Mouse (Mus musculus): Measurements from ENCODE around the gene Dspp. TPM values are rescaled to one million over a fixed set of nuclear protein-coding genes. Genes with fewer than 3 reads are reported as not detected.

The Dspp gene
- polyA plus RNA-seq, 1 experiment from 2014 or later: not detected

DNA sequence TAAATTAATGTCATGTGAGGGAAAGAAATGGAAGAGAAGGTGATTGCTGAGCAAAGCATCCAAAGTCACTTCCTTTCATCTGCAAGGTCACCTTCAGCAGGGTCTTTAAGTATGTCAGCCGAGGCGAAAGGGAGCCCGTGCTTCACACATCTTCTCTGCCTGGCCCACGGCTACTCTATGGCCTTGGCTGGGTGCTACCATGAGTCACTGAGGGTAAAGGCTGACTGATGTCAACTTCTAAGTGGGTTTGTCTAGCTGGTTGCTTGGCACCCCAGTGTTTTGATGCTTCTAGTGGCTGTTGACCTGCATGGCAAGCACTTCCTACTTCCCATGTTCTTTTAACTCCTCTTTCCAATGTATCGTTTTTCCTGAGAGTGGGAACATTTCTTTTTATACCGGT is 20.3 kb upstream of the Dspp start:
- Histone ChIP-seq H3K4me2 (ENCODE audit: low read depth, low read length) (no peak overlapping the region), H3K4me3 (ENCODE audit: low read depth, low read length) (no peak overlapping the region), H3K9me3 (ENCODE audit: low read length) (no peaks in the 10 kb centered on the region), H3K36me3 (replicated peaks; ENCODE audit: insufficient read depth, low read length) (no peaks in the 10 kb centered on the region), H3K27ac (ENCODE audit: low read depth) (no peak overlapping the region), H3K27me3 (ENCODE audit: insufficient read depth, low read length) (no peaks in the 10 kb centered on the region), H3K9ac (replicated peaks) (no peak overlapping the region), H3K4me1 (ENCODE audit: insufficient read depth) (no peaks in the 10 kb centered on the region)
- 86% methylated on average over 6 of the region's 6 CpGs for WGBS (ENCODE audit: insufficient replicate concordance)
- no peak for DNase-seq
- ATAC-seq: no peak
- TF ChIP-seq EP300 (IDR thresholded peaks at IDR 0.05; ENCODE audit: low read depth) (no peak), CTCF (IDR thresholded peaks at IDR 0.05; ENCODE audit: low read depth) (no peak)

DNA sequence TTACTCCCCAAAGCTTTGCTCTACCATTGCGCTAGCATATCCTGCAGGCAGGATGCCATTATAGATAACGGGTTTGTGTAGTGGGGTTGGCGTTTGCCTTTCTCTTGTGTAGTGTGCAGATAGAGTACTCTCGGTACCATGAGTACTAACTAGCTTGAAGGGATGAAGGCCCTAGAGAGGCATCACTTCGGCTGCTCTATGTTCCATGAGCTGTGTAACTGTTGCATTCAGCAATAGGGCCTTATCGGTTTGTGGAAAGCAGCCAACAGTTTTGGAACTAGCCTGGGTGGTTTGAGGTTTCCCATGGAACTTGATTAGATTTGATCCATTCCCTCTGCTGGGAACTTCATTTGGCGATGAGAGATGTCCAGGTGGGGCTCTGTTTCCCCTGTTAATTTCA is 12.8 kb upstream of the Dspp start:
- Histone ChIP-seq H3K36me3 (replicated peaks; ENCODE audit: insufficient read depth, low read length) (no peaks in the 10 kb centered on the region), H3K4me3 (ENCODE audit: low read depth, low read length) (no peak overlapping the region), H3K9ac (replicated peaks) (no peak overlapping the region), H3K4me1 (ENCODE audit: insufficient read depth) (no peaks in the 10 kb centered on the region), H3K4me2 (ENCODE audit: low read depth, low read length) (no peak overlapping the region), H3K9me3 (ENCODE audit: low read length) (no peaks in the 10 kb centered on the region), H3K27me3 (ENCODE audit: insufficient read depth, low read length) (no peaks in the 10 kb centered on the region), H3K27ac (ENCODE audit: low read depth) (no peak overlapping the region)
- TF ChIP-seq CTCF (IDR thresholded peaks at IDR 0.05; ENCODE audit: low read depth) (no peak), EP300 (IDR thresholded peaks at IDR 0.05; ENCODE audit: low read depth) (no peak)
- no peak for ATAC-seq
- DNase-seq: no peak
- WGBS (ENCODE audit: insufficient replicate concordance): 82% methylated on average over 7 of the region's 7 CpGs

- no peak for DNase-seq
- Histone ChIP-seq H3K4me1 (ENCODE audit: insufficient read depth) (no peaks in the 10 kb centered on the region), H3K27me3 (ENCODE audit: insufficient read depth, low read length) (no peaks in the 10 kb centered on the region), H3K4me3 (ENCODE audit: low read depth, low read length) (no peak overlapping the region), H3K36me3 (replicated peaks; ENCODE audit: insufficient read depth, low read length) (no peaks in the 10 kb centered on the region), H3K4me2 (ENCODE audit: low read depth, low read length) (no peak overlapping the region), H3K27ac (ENCODE audit: low read depth) (no peak overlapping the region), H3K9ac (replicated peaks) (no peak overlapping the region), H3K9me3 (ENCODE audit: low read length) (no peaks in the 10 kb centered on the region)
- no peak for ATAC-seq
- 79% methylated on average over 7 of the region's 7 CpGs for WGBS (ENCODE audit: insufficient replicate concordance)
- TF ChIP-seq EP300 (IDR thresholded peaks at IDR 0.05; ENCODE audit: low read depth): no peak
- no peak for TF ChIP-seq CTCF (IDR thresholded peaks at IDR 0.05; ENCODE audit: low read depth)
Measured at GRCm38 (mm10) chr5:104158332-104159052, 12.0 kb upstream of the Dspp start.

DNA sequence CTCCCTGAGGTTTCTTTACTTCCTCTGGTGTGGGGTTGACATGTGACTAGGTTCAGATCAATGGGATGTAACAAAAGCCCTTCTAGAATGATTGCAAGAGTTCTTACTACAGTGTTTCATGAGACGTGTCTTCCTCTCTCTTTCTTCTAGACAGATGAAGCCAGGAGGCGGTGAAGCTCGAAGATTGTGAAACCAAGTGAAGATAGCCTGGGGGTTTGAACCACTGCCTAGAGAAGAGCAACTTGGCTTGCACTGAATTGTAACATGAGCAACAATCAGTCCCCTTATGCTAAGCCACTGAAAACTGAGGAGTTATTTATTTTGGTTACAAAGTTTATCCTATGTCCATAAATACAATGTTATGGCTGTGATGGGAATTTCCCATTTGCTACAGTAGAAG is 9.9 kb upstream of the Dspp start:
- Histone ChIP-seq H3K4me2 (ENCODE audit: low read depth, low read length) (no peak overlapping the region), H3K27me3 (ENCODE audit: insufficient read depth, low read length) (no peaks in the 10 kb centered on the region), H3K27ac (ENCODE audit: low read depth) (no peak overlapping the region), H3K9ac (replicated peaks) (no peak overlapping the region), H3K9me3 (ENCODE audit: low read length) (no peaks in the 10 kb centered on the region), H3K4me1 (ENCODE audit: insufficient read depth) (no peaks in the 10 kb centered on the region), H3K4me3 (ENCODE audit: low read depth, low read length) (no peak overlapping the region), H3K36me3 (replicated peaks; ENCODE audit: insufficient read depth, low read length) (no peaks in the 10 kb centered on the region)
- WGBS (ENCODE audit: insufficient replicate concordance): 82% methylated on average over 3 of the region's 3 CpGs
- DNase-seq (no peak), ATAC-seq (no peak)
- TF ChIP-seq EP300 (IDR thresholded peaks at IDR 0.05; ENCODE audit: low read depth) (no peak), CTCF (IDR thresholded peaks at IDR 0.05; ENCODE audit: low read depth) (no peak)

- H3K36me3 ChIP-seq (replicated peaks; ENCODE audit: insufficient read depth, low read length): no peaks in the 10 kb centered on the region
- H3K4me2 ChIP-seq (ENCODE audit: low read depth, low read length): no peak overlapping the region
- 68% methylated on average over 1 of the region's 1 CpGs for WGBS (ENCODE audit: insufficient replicate concordance)
- no peak overlapping the region for H3K27ac ChIP-seq (ENCODE audit: low read depth)
- H3K4me3 ChIP-seq (ENCODE audit: low read depth, low read length): no peak overlapping the region
- H3K27me3 ChIP-seq (ENCODE audit: insufficient read depth, low read length): no peaks in the 10 kb centered on the region
- H3K9me3 ChIP-seq (ENCODE audit: low read length): no peaks in the 10 kb centered on the region
- H3K4me1 ChIP-seq (ENCODE audit: insufficient read depth): no peaks in the 10 kb centered on the region
- no peak overlapping the region for H3K9ac ChIP-seq (replicated peaks)
- TF ChIP-seq CTCF (IDR thresholded peaks at IDR 0.05; ENCODE audit: low read depth): no peak
- no peak for TF ChIP-seq EP300 (IDR thresholded peaks at IDR 0.05; ENCODE audit: low read depth)
- no peak for ATAC-seq
- peak; percentile 21 for DNase-seq
Measured at GRCm38 (mm10) chr5:104161390-104161789, 9.1 kb upstream of the Dspp start.

- H3K9me3 ChIP-seq (ENCODE audit: low read length): no peaks in the 10 kb centered on the region
- WGBS (ENCODE audit: insufficient replicate concordance): 81% methylated on average over 4 of the region's 4 CpGs
Measured at GRCm38 (mm10) chr5:104163536-104163935, 7.0 kb upstream of the Dspp start.

More at GRCm38 (mm10) chr5:104163536-104163935, 7.0 kb upstream of the Dspp start:
- no peak for ATAC-seq
- H3K27me3 ChIP-seq (ENCODE audit: insufficient read depth, low read length): no peaks in the 10 kb centered on the region
- H3K27ac ChIP-seq (ENCODE audit: low read depth): no peak overlapping the region
- H3K9ac ChIP-seq (replicated peaks): no peak overlapping the region
- no peaks in the 10 kb centered on the region for H3K36me3 ChIP-seq (replicated peaks; ENCODE audit: insufficient read depth, low read length)
- DNase-seq: no peak
- H3K4me1 ChIP-seq (ENCODE audit: insufficient read depth): no peaks in the 10 kb centered on the region
- no peak overlapping the region for H3K4me3 ChIP-seq (ENCODE audit: low read depth, low read length)
- H3K4me2 ChIP-seq (ENCODE audit: low read depth, low read length): no peak overlapping the region
- no peak for TF ChIP-seq EP300 (IDR thresholded peaks at IDR 0.05; ENCODE audit: low read depth)
- no peak for TF ChIP-seq CTCF (IDR thresholded peaks at IDR 0.05; ENCODE audit: low read depth)

All from liver, postnatal 0 days (tissue).